Mouse (Mus musculus) heart, postnatal 25 days (tissue): ENCODE measurements around the gene Ttc9. TPM values are rescaled to one million over a fixed set of nuclear protein-coding genes. Genes with fewer than 3 reads are reported as not detected.

Experiments used
- DNase-seq: peaks from one replicate; pipeline ENCODE4 v3.0.0; 2022; ENCODE audit warnings: low spot score
- intact Hi-C: fragments of 180-260 bp; cut with DNase I; formaldehyde crosslinking; loops from one replicate; pipeline ENCODE4 v1.15.1; 2025
- total RNA-seq, 2 experiments: library from RNA; stranded (reverse); gene quantifications; 2 replicates each; pipeline ENCODE4 v1.2.3; 2021

Gene Ttc9
- total RNA-seq, 2 experiments from 2014 or later: 3.1 to 3.4 TPM

GRCm38 (mm10) chr12:81712618-81713017 lies 81.6 kb downstream of the Ttc9 start:
- intact Hi-C loops: loop anchor here (1.0 kb wide), 1 partner anchor 8 kb away; no protein-coding TSS in a partner anchor
- DNase-seq: no peak

Other genes starting within 250 kb of the Ttc9 start
- gene Adam4, start 209.3 kb upstream of the Ttc9 start, total RNA-seq: under 1 TPM; 0.34 to 0.56 TPM
- 10 to 100 TPM; 57.0 to 61.5 TPM for gene Cox16, start 146.1 kb upstream of the Ttc9 start, total RNA-seq
- gene Gm20498, start 98.3 kb upstream of the Ttc9 start, total RNA-seq: 10 to 100 TPM; 42.3 to 46.7 TPM
- 10 to 100 TPM; 42.5 to 43.6 TPM for gene Synj2bp, start 98.3 kb upstream of the Ttc9 start, total RNA-seq
- gene Adam21, start 62.8 kb upstream of the Ttc9 start, total RNA-seq: under 1 TPM in 1 of 2 experiments, not detected in 1; 0.11 TPM
- 10 to 100 TPM; 12.0 TPM for gene Med6, start 36.2 kb upstream of the Ttc9 start, total RNA-seq
- gene Map3k9, start 149.9 kb downstream of the Ttc9 start, total RNA-seq: under 1 TPM; 0.25 to 0.29 TPM
- gene Pcnx, start 228.8 kb downstream of the Ttc9 start, total RNA-seq: 10 to 100 TPM; 50.6 to 57.9 TPM